In the genomic region with DNA sequence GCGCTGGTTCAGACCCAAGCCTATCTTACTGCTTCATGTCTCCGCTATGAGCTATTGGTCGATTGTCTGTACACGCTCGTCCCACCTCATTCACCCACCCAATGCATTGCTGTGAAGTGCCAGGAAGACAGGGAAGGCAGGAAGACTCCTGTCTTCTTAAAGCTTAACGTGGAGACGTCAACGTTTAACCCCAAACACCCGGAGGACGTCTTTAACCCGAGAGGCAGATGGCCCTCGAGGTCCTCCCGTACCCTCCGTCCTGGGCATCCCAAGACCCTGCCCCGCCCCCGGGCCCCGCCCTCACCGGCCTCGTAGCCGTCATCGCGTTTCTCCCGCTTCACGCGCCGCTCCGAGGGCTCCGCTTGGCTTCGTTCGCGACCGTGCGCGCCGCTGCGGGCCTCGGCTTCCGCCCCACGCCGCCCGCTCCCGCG, we compare ENCODE assay signal across 1 mouse cellular context.
TF ChIP-seq lines count a peak whose summit lies in the region.

No protein-coding gene starts in this region.

TF ChIP-seq in MEL, 35 proteins besides CTCF, POLR2A, EP300 and RAD21 (continued from another document):
- TF ChIP-seq TCF12 (IDR thresholded peaks at IDR 0.05; ENCODE audit: low read depth, low read length) = no peak
- TF ChIP-seq MXI1 (IDR thresholded peaks at IDR 0.05; ENCODE audit: low read depth, low read length) = no peak; the same call in 1 of the 2 replicates
- no peak for TF ChIP-seq SIN3A (IDR thresholded peaks at IDR 0.05; ENCODE audit: low read length)
- TF ChIP-seq JUND (IDR thresholded peaks at IDR 0.05; ENCODE audit: low read depth, low read length) = no peak
- TF ChIP-seq TBP (IDR thresholded peaks at IDR 0.05; ENCODE audit: low read depth, low read length) = no peak
- no peak for TF ChIP-seq MYB (IDR thresholded peaks at IDR 0.05; ENCODE audit: low read depth, low read length)
- no peak for TF ChIP-seq BHLHE40 (IDR thresholded peaks at IDR 0.05; ENCODE audit: borderline replicate concordance, low read depth, low read length)
- TF ChIP-seq MEF2A (IDR thresholded peaks at IDR 0.05; ENCODE audit: extremely low read depth, insufficient replicate concordance, low read depth, low read length, poor library complexity, severe bottlenecking) = no peak
- no peak for TF ChIP-seq ZNF384 (IDR thresholded peaks at IDR 0.05; ENCODE audit: low read depth, low read length)
- no peak for TF ChIP-seq MYC (IDR thresholded peaks at IDR 0.05; ENCODE audit: low read depth, low read length)
- TF ChIP-seq SMC3 (IDR thresholded peaks at IDR 0.05; ENCODE audit: low read depth, low read length) = no peak
- no peak for TF ChIP-seq KAT2A (conservative IDR thresholded peaks at IDR 0.05; ENCODE audit: low read depth, low read length)
- TF ChIP-seq ELF1 (IDR thresholded peaks at IDR 0.05; ENCODE audit: low read depth, low read length) = no peak
- no peak for TF ChIP-seq CHD1 (IDR thresholded peaks at IDR 0.05; ENCODE audit: low read depth, low read length)
- no peak for TF ChIP-seq POLR2AphosphoS5 (IDR thresholded peaks at IDR 0.05; ENCODE audit: borderline replicate concordance, low read depth, low read length)
- no peak for TF ChIP-seq MAFK (IDR thresholded peaks at IDR 0.05; ENCODE audit: borderline replicate concordance, low read depth, low read length)
TF ChIP-seq in MEL: peak in this region for 0.
